In the genomic region with DNA sequence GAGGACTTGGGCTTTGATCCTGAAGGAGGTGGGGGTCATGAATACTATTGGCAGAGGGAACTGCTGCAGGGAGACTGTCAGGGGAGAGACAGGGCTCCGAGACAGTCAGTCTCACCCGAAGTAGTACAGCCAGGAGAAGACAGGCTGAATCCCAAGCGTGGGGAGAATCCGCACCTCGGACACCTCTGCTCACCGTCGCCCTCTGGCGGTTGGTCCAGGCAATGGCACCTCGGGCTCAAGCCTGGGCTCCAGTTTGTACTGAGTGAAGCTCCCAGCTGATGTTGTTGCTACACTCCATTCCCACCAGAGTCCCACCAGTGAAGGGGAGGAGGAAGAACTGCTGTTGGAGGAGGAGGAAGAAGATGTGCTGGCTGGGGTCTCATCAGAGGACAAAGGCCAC, we compare ENCODE assay signal across 8 mouse cellular contexts. TPM values are rescaled to one million over a fixed set of nuclear protein-coding genes. Genes with fewer than 3 reads are reported as not detected.
DNase-seq lines count a peak whose midpoint lies in the region; ATAC-seq lines count a peak whose summit lies in the region.

No protein-coding gene starts in this region.

- DNase-seq in layer of hippocampus, adult 11-12 months (ENCODE audit: low spot score): peak; percentile 81
- DNase-seq in layer of hippocampus, adult 9-11 months: no peak
- DNase-seq in cerebellum, postnatal 25 days: peak; percentile 86 to 91
- DNase-seq in gastrocnemius, postnatal 14 days: peak; percentile 79
- DNase-seq in splenic B cell, adult 2 months (ENCODE audit: low read depth, low spot score): peak; percentile 81

- no peaks in the 10 kb centered on the region for H3K27me3 ChIP-seq in intestine, embryonic 16.5 days (replicated peaks; ENCODE audit: control insufficient read depth, insufficient read depth, low read length)
- H3K27me3 ChIP-seq in limb, embryonic 15.5 days: no peaks in the 10 kb centered on the region
- no peaks in the 10 kb centered on the region for H3K27me3 ChIP-seq in midbrain, embryonic 16.5 days (ENCODE audit: control insufficient read depth, insufficient read depth, low read depth, low read length)
- no peaks in the 10 kb centered on the region for H3K27me3 ChIP-seq in splenic B cell, adult 2 months (ENCODE audit: control insufficient read depth, insufficient read depth, low read length, poor library complexity, severe bottlenecking)

- peaks cover 15% of the 10 kb centered on the region for H3K4me1 ChIP-seq in intestine, embryonic 16.5 days (ENCODE audit: control insufficient read depth, insufficient read depth, low read length)
- peaks cover 22% of the 10 kb centered on the region for H3K4me1 ChIP-seq in limb, embryonic 15.5 days
- peaks cover 26% of the 10 kb centered on the region for H3K4me1 ChIP-seq in midbrain, embryonic 16.5 days (ENCODE audit: control insufficient read depth, insufficient read depth, low read length)

- no peaks in the 10 kb centered on the region for H3K9me3 ChIP-seq in intestine, embryonic 16.5 days (ENCODE audit: control insufficient read depth, low read length)
- no peaks in the 10 kb centered on the region for H3K9me3 ChIP-seq in limb, embryonic 15.5 days
- H3K9me3 ChIP-seq in midbrain, embryonic 16.5 days (replicated peaks; ENCODE audit: control insufficient read depth, low read length, poor library complexity, severe bottlenecking): no peaks in the 10 kb centered on the region

- peak overlapping the region; percentile 88 for H3K4me2 ChIP-seq in intestine, embryonic 16.5 days (ENCODE audit: low read depth, low read length)
- H3K4me2 ChIP-seq in limb, embryonic 15.5 days: peak overlapping the region; percentile 98
- H3K4me2 ChIP-seq in midbrain, embryonic 16.5 days (ENCODE audit: low read length): peak overlapping the region; percentile 95

- intact Hi-C loops in gastrocnemius, postnatal 14 days (cut with DNase I; ENCODE audit: low total_unique reads): loop anchor here (5.0 kb wide), 1 partner anchor 33 kb away; no protein-coding TSS in a partner anchor

- 7% methylated on average over 9 of the region's 9 CpGs for WGBS in intestine, embryonic 16.5 days
- 8% methylated on average over 9 of the region's 9 CpGs for WGBS in limb, embryonic 15.5 days
- WGBS in midbrain, embryonic 16.5 days: 8% methylated on average over 9 of the region's 9 CpGs

- peak overlapping the region; percentile 93 for H3K4me3 ChIP-seq in intestine, embryonic 16.5 days (ENCODE audit: low read length)
- H3K4me3 ChIP-seq in limb, embryonic 15.5 days: peak overlapping the region; percentile 91
- H3K4me3 ChIP-seq in midbrain, embryonic 16.5 days (ENCODE audit: low read depth, low read length): peak overlapping the region; percentile 79

- no peak overlapping the region for H3K27ac ChIP-seq in intestine, embryonic 16.5 days (ENCODE audit: low read length)
- no peak overlapping the region for H3K27ac ChIP-seq in limb, embryonic 15.5 days
- no peak overlapping the region for H3K27ac ChIP-seq in midbrain, embryonic 16.5 days (ENCODE audit: low read length)

- no peak for ATAC-seq in intestine, embryonic 16.5 days
- ATAC-seq in limb, embryonic 15.5 days (ENCODE audit: insufficient number of reproducible peaks, low FRiP score, low TSS enrichment, low read depth): no peak
- ATAC-seq in midbrain, embryonic 16.5 days: no peak

- peaks cover 26% of the 10 kb centered on the region for H3K36me3 ChIP-seq in intestine, embryonic 16.5 days (ENCODE audit: control insufficient read depth, insufficient read depth, low read length)
- H3K36me3 ChIP-seq in limb, embryonic 15.5 days: peaks cover 34% of the 10 kb centered on the region
- H3K36me3 ChIP-seq in midbrain, embryonic 16.5 days (ENCODE audit: control insufficient read depth, insufficient read depth, low read length): peaks cover 16% of the 10 kb centered on the region
- H3K36me3 ChIP-seq in splenic B cell, adult 2 months (ENCODE audit: control insufficient read depth, insufficient read depth, low read length, poor library complexity, severe bottlenecking): peaks cover 8% of the 10 kb centered on the region

- H3K9ac ChIP-seq in intestine, embryonic 16.5 days (ENCODE audit: low read depth, low read length): peak overlapping the region; percentile 86
- H3K9ac ChIP-seq in limb, embryonic 15.5 days: 0 out of 2 replicates have a peak overlapping the region, but pooled peaks have one; percentile 82
- peak overlapping the region; percentile 89 for H3K9ac ChIP-seq in midbrain, embryonic 16.5 days (ENCODE audit: low read depth, low read length)

RNA-seq across cellular contexts. Expression of gene Mpnd, which starts 5.2 kb away (rescaled TPM):
- 10 to 100 TPM; 32.8 to 38.4 TPM for total RNA-seq in gastrocnemius, postnatal 14 days (2021)
- 77.5 and 80.8 TPM in 2 replicates for polyA plus RNA-seq in intestine, embryonic 16.5 days (2015; fragmentation: Nextera tagmentation; extraction: Ambion mirVana)
- polyA plus RNA-seq in limb, embryonic 15.5 days (2015; fragmentation: Nextera tagmentation; extraction: Ambion mirVana): 71.2 and 82.9 TPM in 2 replicates
- 115 and 117 TPM in 2 replicates for polyA plus RNA-seq in midbrain, embryonic 16.5 days (2015; fragmentation: Nextera tagmentation; extraction: Ambion mirVana)

RNA-seq across cellular contexts. Expression of gene Stap2, which starts 5.3 kb away (rescaled TPM):
- 1 to 10 TPM; 3.9 to 4.4 TPM for total RNA-seq in gastrocnemius, postnatal 14 days (2021)
- 65.6 and 79.6 TPM in 2 replicates for polyA plus RNA-seq in intestine, embryonic 16.5 days (2015; fragmentation: Nextera tagmentation; extraction: Ambion mirVana)
- 26.0 and 28.2 TPM in 2 replicates for polyA plus RNA-seq in limb, embryonic 15.5 days (2015; fragmentation: Nextera tagmentation; extraction: Ambion mirVana)
- polyA plus RNA-seq in midbrain, embryonic 16.5 days (2015; fragmentation: Nextera tagmentation; extraction: Ambion mirVana): 6.4 and 7.6 TPM in 2 replicates

RNA-seq across cellular contexts. Expression of gene Fsd1, which starts 24.4 kb away (rescaled TPM):
- under 1 TPM in 1 of 2 experiments, not detected in 1; 0.55 TPM for total RNA-seq in gastrocnemius, postnatal 14 days (2021)
- polyA plus RNA-seq in intestine, embryonic 16.5 days (2015; fragmentation: Nextera tagmentation; extraction: Ambion mirVana): 8.4 and 9.7 TPM in 2 replicates
- polyA plus RNA-seq in limb, embryonic 15.5 days (2015; fragmentation: Nextera tagmentation; extraction: Ambion mirVana): 12.6 and 18.3 TPM in 2 replicates
- 200 and 218 TPM in 2 replicates for polyA plus RNA-seq in midbrain, embryonic 16.5 days (2015; fragmentation: Nextera tagmentation; extraction: Ambion mirVana)

RNA-seq across cellular contexts. Expression of gene Sh3gl1, which starts 25.8 kb away (rescaled TPM):
- 10 to 100 TPM; 18.3 to 20.4 TPM for total RNA-seq in gastrocnemius, postnatal 14 days (2021)
- polyA plus RNA-seq in intestine, embryonic 16.5 days (2015; fragmentation: Nextera tagmentation; extraction: Ambion mirVana): 120 and 131 TPM in 2 replicates
- polyA plus RNA-seq in limb, embryonic 15.5 days (2015; fragmentation: Nextera tagmentation; extraction: Ambion mirVana): 210 and 217 TPM in 2 replicates
- 102 and 108 TPM in 2 replicates for polyA plus RNA-seq in midbrain, embryonic 16.5 days (2015; fragmentation: Nextera tagmentation; extraction: Ambion mirVana)

RNA-seq across cellular contexts. Expression of gene Chaf1a, which starts 29.6 kb away (rescaled TPM):
- total RNA-seq in gastrocnemius, postnatal 14 days (2021): 1 to 10 TPM; 1.8 to 2.3 TPM
- polyA plus RNA-seq in intestine, embryonic 16.5 days (2015; fragmentation: Nextera tagmentation; extraction: Ambion mirVana): 15.6 and 16.7 TPM in 2 replicates
- 19.1 and 21.4 TPM in 2 replicates for polyA plus RNA-seq in limb, embryonic 15.5 days (2015; fragmentation: Nextera tagmentation; extraction: Ambion mirVana)
- polyA plus RNA-seq in midbrain, embryonic 16.5 days (2015; fragmentation: Nextera tagmentation; extraction: Ambion mirVana): 3.6 and 5.0 TPM in 2 replicates

Comparison
In these comparisons a context has a peak if more than half of its experiments do, and no peak if none do; other contexts are left out.
1. RNA of gene Fsd1, which starts 24.4 kb away (polyA plus RNA-seq): 200 to 218 TPM in midbrain, embryonic 16.5 days; 12.6 to 18.3 TPM in limb, embryonic 15.5 days and 8.4 to 9.7 TPM in intestine, embryonic 16.5 days; every median in the first group is over 10 times any median in the second.
2. Peak in every context shown above with its lines, with median percentiles within 50 percentile points of each other: H3K4me2 ChIP-seq, H3K4me3 ChIP-seq and H3K9ac ChIP-seq.